Mouse (Mus musculus) heart, embryonic 13.5 days (tissue): Measurements from ENCODE around the gene D430041D05Rik. TPM values are rescaled to one million over a fixed set of nuclear protein-coding genes. Genes with fewer than 3 reads are reported as not detected.
"Not testable (repeated sequence)": the region's sequence is repeated elsewhere in the genome, so short reads cannot be mapped to it uniquely, and the experiment has no call there.

Experiments used
- ATAC-seq: fragments of 200-750 bp; cut with Nextera tagmentation; 2 replicates; pipeline ENCODE4 v1.8.0; 2017; ENCODE audit warnings: moderate TSS enrichment; ENCODE audit not compliant: insufficient number of reproducible peaks, low FRiP score, low TSS enrichment; ENCODE audit errors: extremely low read depth
- H3K27ac ChIP-seq: fragments of 300-500 bp; sonication (generic); replicated peaks from 2 replicates; pipeline ENCODE4 v1.5.1; 2015; ENCODE audit warnings: moderate library complexity, mild to moderate bottlenecking, inconsistent platforms
- H3K27me3 ChIP-seq: fragments of 300-500 bp; sonication (generic); replicated peaks from 2 replicates; pipeline ENCODE4 v1.6.1; 2015; ENCODE audit warnings: mild to moderate bottlenecking, inconsistent platforms
- H3K36me3 ChIP-seq: fragments of 300-500 bp; sonication (generic); 2 replicates; pipeline ENCODE4 v1.6.1; 2015; ENCODE audit warnings: mild to moderate bottlenecking, inconsistent platforms
- H3K4me1 ChIP-seq: fragments of 300-500 bp; sonication (generic); 2 replicates; pipeline ENCODE4 v1.6.1; 2015; ENCODE audit warnings: inconsistent platforms
- H3K4me2 ChIP-seq: fragments of 300-500 bp; sonication (generic); 2 replicates; pipeline ENCODE4 v1.6.1; 2015; ENCODE audit warnings: inconsistent platforms, mild to moderate bottlenecking, moderate library complexity
- H3K4me3 ChIP-seq: fragments of 300-500 bp; sonication (generic); 2 replicates; pipeline ENCODE4 v1.5.1; 2015; ENCODE audit warnings: moderate library complexity, mild to moderate bottlenecking, inconsistent platforms
- H3K9ac ChIP-seq: fragments of 300-500 bp; sonication (generic); 2 replicates; pipeline ENCODE4 v1.6.1; 2015; ENCODE audit warnings: inconsistent platforms, mild to moderate bottlenecking, moderate library complexity
- H3K9me3 ChIP-seq: fragments of 300-500 bp; sonication (generic); 2 replicates; pipeline ENCODE4 v1.6.1; 2016; ENCODE audit warnings: inconsistent platforms
- WGBS: fragments of 180-500 bp; shearing (Covaris S2); methylation state at CpG from one replicate; pipeline ENCODE4 v1.1.7; 2015; ENCODE audit warnings: mixed read lengths; 5-methylcytosine and 5-hydroxymethylcytosine counted together
- polyA plus RNA-seq: library from polyadenylated mRNA; unstranded; fragments of >200 nt; fragmentation: Nextera tagmentation; extraction: Ambion mirVana; gene quantifications from 2 replicates; pipeline ENCODE4 v1.2.1, GENCODE M21; 2015

D430041D05Rik gene
- polyA plus RNA-seq, 1 experiment from 2014 or later = 0.15 TPM

GRCm38 (mm10) chr2:104111170-104111797 is 299.5 kb downstream of the D430041D05Rik start:
- not testable (repeated sequence) for ATAC-seq, H3K27ac ChIP-seq, H3K4me3 ChIP-seq, H3K4me2 ChIP-seq, H3K9ac ChIP-seq, H3K9me3 ChIP-seq, H3K27me3 ChIP-seq
- no CpG with 5 or more reads among the region's 1 CpGs for WGBS
- H3K4me1 ChIP-seq = peaks cover 14% of the 10 kb centered on the region
- peaks cover 29% of the 10 kb centered on the region for H3K36me3 ChIP-seq

GRCm38 (mm10) chr2:104110031-104110430 is 300.8 kb downstream of the D430041D05Rik start:
- ATAC-seq = no peak
- WGBS = 77% methylated on average over 4 of the region's 4 CpGs
- H3K9me3 ChIP-seq = no peaks in the 10 kb centered on the region
- peaks cover 14% of the 10 kb centered on the region for H3K4me1 ChIP-seq
- H3K4me2 ChIP-seq = no peak overlapping the region
- H3K4me3 ChIP-seq = no peak overlapping the region
- H3K9ac ChIP-seq = no peak overlapping the region
- H3K36me3 ChIP-seq = peaks cover 40% of the 10 kb centered on the region
- peak overlapping the region; percentile 81; the same call in 1 of the 2 replicates for H3K27ac ChIP-seq
- H3K27me3 ChIP-seq = no peaks in the 10 kb centered on the region

GRCm38 (mm10) chr2:104109528-104109927 is 301.3 kb downstream of the D430041D05Rik start:
- Histone ChIP-seq H3K4me3 (no peak overlapping the region), H3K27me3 (no peaks in the 10 kb centered on the region), H3K36me3 (peaks cover 39% of the 10 kb centered on the region), H3K4me1 (peaks cover 14% of the 10 kb centered on the region), H3K27ac (peak overlapping the region; percentile 81), H3K4me2 (peak overlapping the region; percentile 16; the same call in 1 of the 2 replicates), H3K9ac (0 out of 2 replicates have a peak overlapping the region, but pooled peaks have one; percentile 14), H3K9me3 (no peaks in the 10 kb centered on the region)
- ATAC-seq = no peak
- 29% methylated on average over 2 of the region's 2 CpGs for WGBS

GRCm38 (mm10) chr2:104109021-104109420 is 301.8 kb downstream of the D430041D05Rik start:
- not testable (repeated sequence) for ATAC-seq, H3K9ac ChIP-seq, H3K9me3 ChIP-seq, H3K27me3 ChIP-seq, H3K4me3 ChIP-seq, H3K4me2 ChIP-seq
- peaks cover 42% of the 10 kb centered on the region for H3K36me3 ChIP-seq
- WGBS = 44% methylated on average over 2 of the region's 2 CpGs
- peaks cover 14% of the 10 kb centered on the region for H3K4me1 ChIP-seq
- peak overlapping the region; percentile 81 for H3K27ac ChIP-seq

GRCm38 (mm10) chr2:104104800-104105199 is 306.0 kb downstream of the D430041D05Rik start:
- H3K4me1 ChIP-seq = peaks cover 37% of the 10 kb centered on the region
- WGBS = 82% methylated on average over 6 of the region's 6 CpGs
- no peaks in the 10 kb centered on the region for H3K9me3 ChIP-seq
- H3K27ac ChIP-seq = no peak overlapping the region
- no peak for ATAC-seq
- no peak overlapping the region for H3K4me2 ChIP-seq
- H3K9ac ChIP-seq = no peak overlapping the region
- H3K4me3 ChIP-seq = no peak overlapping the region
- no peaks in the 10 kb centered on the region for H3K27me3 ChIP-seq
- H3K36me3 ChIP-seq = peaks cover 25% of the 10 kb centered on the region

GRCm38 (mm10) chr2:104099946-104100345 is 310.9 kb downstream of the D430041D05Rik start:
- peaks cover 58% of the 10 kb centered on the region for H3K4me1 ChIP-seq
- H3K36me3 ChIP-seq = peaks cover 9% of the 10 kb centered on the region
- H3K27me3 ChIP-seq = no peaks in the 10 kb centered on the region
- peak overlapping the region; percentile 76 for H3K4me2 ChIP-seq
- 46% methylated on average over 1 of the region's 1 CpGs for WGBS
- H3K27ac ChIP-seq = no peak overlapping the region
- peak overlapping the region; percentile 23 for H3K4me3 ChIP-seq
- no peaks in the 10 kb centered on the region for H3K9me3 ChIP-seq
- no peak for ATAC-seq
- 0 out of 2 replicates have a peak overlapping the region, but pooled peaks have one; percentile 13 for H3K9ac ChIP-seq

- H3K27ac ChIP-seq = peak overlapping the region; percentile 54
- H3K4me2 ChIP-seq = peak overlapping the region; percentile 76
Measured at GRCm38 (mm10) chr2:104099231-104099585, 311.6 kb downstream of the D430041D05Rik start.

GRCm38 (mm10) chr2:104098529-104099230 is 312.1 kb downstream of the D430041D05Rik start:
- peak overlapping the region; percentile 23 for H3K4me3 ChIP-seq
- H3K4me1 ChIP-seq = peaks cover 56% of the 10 kb centered on the region
- ATAC-seq = peak; percentile 61; the same call in 1 of the 2 replicates
- no peaks in the 10 kb centered on the region for H3K9me3 ChIP-seq
- no peaks in the 10 kb centered on the region for H3K27me3 ChIP-seq
- peak overlapping the region; percentile 54 for H3K27ac ChIP-seq
- no peaks in the 10 kb centered on the region for H3K36me3 ChIP-seq
- 6% methylated on average over 3 of the region's 3 CpGs for WGBS
- peak overlapping the region; percentile 76 for H3K4me2 ChIP-seq
- peak overlapping the region; percentile 8 for H3K9ac ChIP-seq

More at GRCm38 (mm10) chr2:104099231-104099585, 311.6 kb downstream of the D430041D05Rik start:
- Histone ChIP-seq H3K9ac (peak overlapping the region; percentile 8; the same call in 1 of the 2 replicates), H3K4me3 (peak overlapping the region; percentile 23), H3K9me3 (no peaks in the 10 kb centered on the region), H3K4me1 (peaks cover 58% of the 10 kb centered on the region), H3K36me3 (peaks cover 2% of the 10 kb centered on the region; the same call in 1 of the 2 replicates), H3K27me3 (no peaks in the 10 kb centered on the region)
- no peak for ATAC-seq
- WGBS = 82% methylated on average over 2 of the region's 2 CpGs

- H3K4me3 ChIP-seq = peak overlapping the region; percentile 63
- H3K27me3 ChIP-seq, H3K36me3 ChIP-seq, ATAC-seq, H3K9me3 ChIP-seq: not testable (repeated sequence)
- H3K9ac ChIP-seq = peak overlapping the region; percentile 68; the same call in 1 of the 2 replicates
- H3K4me2 ChIP-seq = peak overlapping the region; percentile 76
- H3K27ac ChIP-seq = peak overlapping the region; percentile 96
- WGBS = 87% methylated on average over 4 of the region's 4 CpGs
- peaks cover 43% of the 10 kb centered on the region for H3K4me1 ChIP-seq
Measured at GRCm38 (mm10) chr2:104097396-104097795, 313.4 kb downstream of the D430041D05Rik start.

- not testable (repeated sequence) for ATAC-seq, H3K36me3 ChIP-seq, H3K27me3 ChIP-seq, H3K9me3 ChIP-seq
- peak overlapping the region; percentile 63 for H3K4me3 ChIP-seq
- H3K4me2 ChIP-seq = peak overlapping the region; percentile 76
- 58% methylated on average over 1 of the region's 1 CpGs for WGBS
- H3K4me1 ChIP-seq = peaks cover 39% of the 10 kb centered on the region
- H3K27ac ChIP-seq = peak overlapping the region; percentile 96
- peak overlapping the region; percentile 68 for H3K9ac ChIP-seq
Measured at GRCm38 (mm10) chr2:104096796-104097195, 314.0 kb downstream of the D430041D05Rik start.

- Histone ChIP-seq H3K36me3 (no peaks in the 10 kb centered on the region), H3K9ac (peak overlapping the region; percentile 90), H3K4me1 (peaks cover 39% of the 10 kb centered on the region), H3K27ac (peak overlapping the region; percentile 96), H3K4me3 (peak overlapping the region; percentile 63), H3K4me2 (peak overlapping the region; percentile 76), H3K27me3 (no peaks in the 10 kb centered on the region), H3K9me3 (no peaks in the 10 kb centered on the region)
- WGBS = 17% methylated on average over 10 of the region's 10 CpGs
- ATAC-seq = no peak
Measured at GRCm38 (mm10) chr2:104096256-104096655, 314.6 kb downstream of the D430041D05Rik start.
